Mouse (Mus musculus) liver, embryonic 14.5 days (tissue): ENCODE measurements around the gene Prrt3. TPM values are rescaled to one million over a fixed set of nuclear protein-coding genes. Genes with fewer than 3 reads are reported as not detected.

Experiments
- ATAC-seq: fragments of 200-750 bp; cut with Nextera tagmentation; 2 replicates; pipeline ENCODE4 v1.8.0; 2017; ENCODE audit warnings: moderate number of reproducible peaks, mild to moderate bottlenecking, moderate library complexity; ENCODE audit not compliant: insufficient read depth
- DNase-seq, 3 experiments: peaks; one replicate each; pipeline ENCODE4 v3.0.0-alpha.2; 2012 to 2013; ENCODE audit warnings: low read depth in 3 of 3, low spot score in 3 of 3
- H3K27ac ChIP-seq: fragments of 300-500 bp; sonication (generic); 2 replicates; pipeline ENCODE4 v1.5.1; 2014; ENCODE audit warnings: moderate library complexity, mild to moderate bottlenecking, control low read depth, inconsistent platforms
- H3K27me3 ChIP-seq: fragments of 300-500 bp; sonication (generic); 2 replicates; pipeline ENCODE4 v1.6.1; 2014; ENCODE audit warnings: mild to moderate bottlenecking, low read length, moderate library complexity; ENCODE audit not compliant: control insufficient read depth, insufficient read depth
- H3K36me3 ChIP-seq: fragments of 300-500 bp; sonication (generic); replicated peaks from 2 replicates; pipeline ENCODE4 v1.6.1; 2014; ENCODE audit warnings: low read depth; ENCODE audit not compliant: control insufficient read depth, insufficient read depth
- H3K4me1 ChIP-seq, 2 experiments: fragments of 200-500 bp in 1 of 2; fragments of 300-500 bp in 1 of 2; sonication (generic) in 1 of 2; replicated peaks; 2 replicates each; pipeline ENCODE4 v1.6.1; 2012 to 2014; ENCODE audit warnings: antibody characterized with exemption in 1 of 2, inconsistent platforms in 1 of 2, low read length in 1 of 2; ENCODE audit not compliant: control insufficient read depth in 2 of 2, insufficient read depth in 2 of 2
- H3K4me2 ChIP-seq: fragments of 300-500 bp; sonication (generic); 2 replicates; pipeline ENCODE4 v1.6.1; 2014; ENCODE audit warnings: low read depth, mild to moderate bottlenecking, control low read depth, moderate library complexity
- H3K4me3 ChIP-seq, 2 experiments: fragments of 200-500 bp in 1 of 2; fragments of 300-500 bp in 1 of 2; sonication (generic) in 1 of 2; 2 replicates each; pipeline ENCODE4 v1.5.1; 2012 to 2014; ENCODE audit warnings: low read depth in 2 of 2, low read length in 2 of 2, mild to moderate bottlenecking in 2 of 2, control low read depth in 1 of 2, inconsistent platforms in 1 of 2, moderate library complexity in 1 of 2; ENCODE audit not compliant: insufficient read depth in 1 of 2
- H3K9ac ChIP-seq: fragments of 300-500 bp; sonication (generic); replicated peaks from 2 replicates; pipeline ENCODE4 v1.6.1; 2014; ENCODE audit warnings: mild to moderate bottlenecking, control low read depth, moderate library complexity
- H3K9me3 ChIP-seq: fragments of 300-500 bp; sonication (generic); 2 replicates; pipeline ENCODE4 v1.6.1; 2016; ENCODE audit warnings: low read length, mixed read lengths; ENCODE audit not compliant: control insufficient read depth
- CTCF ChIP-seq: IDR thresholded peaks from 2 replicates; pipeline ENCODE4 v1.5.1; 2016; ENCODE audit warnings: antibody characterized with exemption, low read depth, control low read depth
- EP300 ChIP-seq: IDR thresholded peaks from 2 replicates; pipeline ENCODE4 v1.6.1; 2016; ENCODE audit warnings: antibody characterized with exemption, low read depth
- WGBS: fragments of 180-500 bp; shearing (Covaris S2); extraction: QIAGEN DNeasy Blood & Tissue Kit; methylation state at CpG from one replicate; pipeline ENCODE4 v1.1.7; 2014; ENCODE audit not compliant: insufficient replicate concordance; 5-methylcytosine and 5-hydroxymethylcytosine counted together
- polyA plus RNA-seq, 2 experiments: library from polyadenylated mRNA; depleted of rRNA in 1 of 2; stranded (reverse) in 1 of 2; unstranded in 1 of 2; fragments of >200 nt; fragmentation: Nextera tagmentation in 1 of 2; extraction: Ambion mirVana in 1 of 2; gene quantifications; 2 replicates each; pipeline versions ENCODE4 v1.2.1 to v1.2.3; 2012 to 2014

The Prrt3 gene
- polyA plus RNA-seq, 2 experiments: not detected

DNA sequence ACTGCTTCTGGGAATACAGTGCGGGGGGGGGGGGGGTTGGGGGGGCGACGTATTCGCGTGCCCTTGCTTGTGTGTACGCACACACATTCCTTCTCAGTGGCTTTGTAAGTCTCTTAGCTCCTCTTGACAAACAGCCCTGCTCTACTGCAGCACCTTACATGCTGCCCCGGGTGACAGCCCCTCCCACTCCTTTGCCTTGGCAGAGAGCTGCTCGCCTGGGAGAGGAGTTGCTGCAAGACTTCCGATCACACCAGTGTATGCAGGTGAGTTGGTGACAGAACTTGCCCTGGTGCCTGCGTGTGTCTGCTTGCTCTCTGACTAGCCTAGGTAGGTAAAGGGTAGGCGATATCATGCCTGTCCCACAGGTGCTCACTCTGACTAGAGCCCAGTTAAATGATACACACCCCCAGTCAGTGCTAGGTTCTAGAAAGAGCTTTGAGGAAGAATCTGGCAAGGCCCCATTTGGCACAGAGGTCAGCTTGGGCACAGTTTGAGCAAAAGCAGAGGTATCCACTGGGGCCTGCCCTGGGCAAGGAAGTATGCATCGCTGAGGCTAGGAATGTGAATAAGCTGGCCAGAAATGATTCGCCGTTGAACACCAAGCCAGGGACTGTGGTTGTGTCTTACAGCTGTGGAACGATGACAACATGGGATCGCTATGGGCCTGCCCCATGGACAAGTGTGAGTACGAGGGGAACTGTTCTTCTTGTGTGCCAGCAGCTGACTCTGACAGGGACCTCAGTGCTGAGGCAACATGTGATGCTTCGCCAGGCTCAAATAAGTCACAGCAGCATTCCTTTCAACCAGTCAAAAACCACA lies 21.0 kb downstream of the Prrt3 start:
- Histone ChIP-seq H3K9ac (no peak overlapping the region), H3K27ac (no peak overlapping the region), H3K36me3 (no peaks in the 10 kb centered on the region), H3K4me3 (no peak overlapping the region), H3K4me2 (no peak overlapping the region), H3K4me1 (peaks cover 0 to 6% of the 10 kb centered on the region in 2 experiments; a peak in 3 of 4 replicates), H3K9me3 (no peaks in the 10 kb centered on the region), H3K27me3 (peaks cover 8% of the 10 kb centered on the region)
- TF ChIP-seq CTCF (no peak), EP300 (no peak)
- WGBS: 60% methylated on average over 18 of the region's 18 CpGs
- no peak for ATAC-seq
- DNase-seq: no peak

DNA sequence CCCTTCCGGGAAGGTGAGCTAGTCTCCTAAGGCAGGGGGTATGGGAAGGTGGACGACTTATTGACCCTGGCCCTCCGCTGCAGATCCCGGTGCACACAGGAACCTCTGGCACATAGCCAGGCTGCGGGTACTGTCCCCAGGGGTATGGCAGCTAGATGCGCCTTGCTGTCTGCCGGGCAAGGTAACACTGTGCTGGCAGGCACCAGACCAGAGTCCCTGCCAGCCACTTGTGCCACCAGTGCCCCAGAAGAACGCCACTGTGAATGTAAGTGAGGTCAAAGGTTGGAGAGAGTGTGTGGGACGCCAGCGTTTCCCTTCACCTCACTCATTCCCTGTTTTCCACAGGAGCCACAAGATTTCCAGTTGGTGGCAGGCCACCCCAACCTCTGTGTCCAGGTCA lies 22.8 kb downstream of the Prrt3 start:
- no peak overlapping the region for H3K9ac ChIP-seq
- no peaks in the 10 kb centered on the region for H3K9me3 ChIP-seq
- TF ChIP-seq EP300: no peak
- no peak for TF ChIP-seq CTCF
- H3K27me3 ChIP-seq: peaks cover 8% of the 10 kb centered on the region
- peaks cover 0 to 3% of the 10 kb centered on the region in 2 experiments; a peak in 3 of 4 replicates for H3K4me1 ChIP-seq
- H3K4me3 ChIP-seq: no peak overlapping the region
- no peak overlapping the region for H3K27ac ChIP-seq
- WGBS: 66% methylated on average over 10 of the region's 10 CpGs
- no peak for DNase-seq
- ATAC-seq: no peak
- H3K4me2 ChIP-seq: no peak overlapping the region
- H3K36me3 ChIP-seq: no peaks in the 10 kb centered on the region

DNA sequence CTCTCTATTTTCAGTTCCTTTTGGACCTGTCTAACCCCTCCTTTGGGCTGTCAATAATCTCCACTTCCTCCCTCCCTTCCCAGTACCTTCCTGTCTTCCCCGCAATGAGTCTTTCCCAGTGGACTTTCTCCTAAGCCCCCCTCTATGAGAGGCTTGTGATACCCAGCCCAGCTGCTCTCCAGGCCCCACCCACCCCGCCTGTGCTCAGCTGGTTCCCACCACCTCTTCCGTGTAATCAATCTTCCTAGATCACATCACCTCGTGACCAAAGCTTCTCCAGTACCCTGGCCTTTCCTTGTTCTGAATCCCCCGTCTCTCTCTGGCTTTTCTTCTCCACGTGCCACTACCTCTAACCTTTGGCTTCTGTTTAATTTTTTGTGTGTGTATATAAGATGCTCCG lies 24.4 kb downstream of the Prrt3 start:
- H3K4me1 ChIP-seq: peaks cover 0 to 2% of the 10 kb centered on the region in 2 experiments; a peak in 1 of 4 replicates
- DNase-seq: no peak
- no peaks in the 10 kb centered on the region for H3K36me3 ChIP-seq
- no peak overlapping the region for H3K27ac ChIP-seq
- no peak overlapping the region for H3K9ac ChIP-seq
- H3K27me3 ChIP-seq: peaks cover 7% of the 10 kb centered on the region
- no peak overlapping the region for H3K4me3 ChIP-seq
- no peaks in the 10 kb centered on the region for H3K9me3 ChIP-seq
- WGBS: 34% methylated on average over 7 of the region's 7 CpGs
- H3K4me2 ChIP-seq: no peak overlapping the region
- ATAC-seq: no peak
- TF ChIP-seq CTCF: no peak
- no peak for TF ChIP-seq EP300

DNA sequence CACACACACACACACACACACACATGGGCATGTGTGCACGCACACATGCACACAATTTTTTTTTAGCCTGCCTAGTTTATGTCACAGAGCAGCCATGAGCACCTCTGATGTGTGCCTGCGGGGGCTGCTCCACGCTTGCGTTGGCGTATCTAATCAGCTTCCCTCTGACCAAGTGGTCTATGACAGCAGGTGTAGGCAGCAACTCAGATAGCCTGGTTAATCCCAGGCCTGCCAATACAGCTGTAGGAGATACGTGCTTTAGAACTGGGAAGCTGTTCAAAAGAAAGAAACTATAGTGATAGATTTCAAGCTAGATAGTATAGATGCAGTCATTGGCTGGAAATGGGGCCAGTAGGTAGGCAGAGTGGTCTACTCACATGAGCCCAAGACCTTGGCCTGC lies 28.0 kb downstream of the Prrt3 start:
- ATAC-seq: no peak
- H3K36me3 ChIP-seq: no peaks in the 10 kb centered on the region
- no peak overlapping the region for H3K4me2 ChIP-seq
- H3K4me3 ChIP-seq: no peak overlapping the region
- H3K9ac ChIP-seq: no peak overlapping the region
- TF ChIP-seq CTCF: no peak
- TF ChIP-seq EP300: no peak
- DNase-seq: no peak
- H3K27me3 ChIP-seq: peaks cover 11% of the 10 kb centered on the region
- WGBS: 66% methylated on average over 6 of the region's 6 CpGs
- H3K4me1 ChIP-seq: 0 out of 4 replicates have a peak, but pooled peaks cover 0 to 2% of the 10 kb centered on the region in 2 experiments
- H3K27ac ChIP-seq: no peak overlapping the region
- H3K9me3 ChIP-seq: no peaks in the 10 kb centered on the region

DNA sequence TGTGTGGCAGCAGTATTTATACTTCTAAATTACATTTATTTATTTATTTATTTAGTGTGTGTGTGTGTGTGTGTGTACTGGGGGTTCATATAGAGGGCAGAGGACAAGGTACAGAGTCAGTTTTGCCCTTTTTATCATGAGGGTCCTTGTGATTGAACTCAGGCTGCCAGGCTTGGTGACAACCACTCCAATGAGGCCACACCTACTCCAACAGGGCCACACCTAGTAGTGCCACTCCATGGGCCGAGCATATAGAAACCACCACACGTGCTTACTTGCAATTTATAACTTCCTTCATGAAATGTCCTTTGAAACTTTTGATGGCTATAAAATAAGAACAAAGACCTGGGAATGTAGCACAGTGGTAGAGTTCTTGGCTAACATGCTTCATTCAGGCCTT lies 28.5 kb downstream of the Prrt3 start:
- no peak for ATAC-seq
- 32% methylated on average over 2 of the region's 2 CpGs for WGBS
- TF ChIP-seq EP300: no peak
- no peak for TF ChIP-seq CTCF

More for the DNA sequence above, 28.5 kb downstream of the Prrt3 start:
- Histone ChIP-seq H3K4me3 (no peak overlapping the region), H3K4me2 (no peak overlapping the region), H3K4me1 (0 out of 4 replicates have a peak, but pooled peaks cover 0 to 2% of the 10 kb centered on the region in 2 experiments), H3K9ac (no peak overlapping the region), H3K36me3 (no peaks in the 10 kb centered on the region), H3K9me3 (no peaks in the 10 kb centered on the region), H3K27ac (no peak overlapping the region), H3K27me3 (peaks cover 11% of the 10 kb centered on the region)
- no peak for DNase-seq
